Mouse (Mus musculus) heart, postnatal 25 days (tissue): Measurements from ENCODE around the gene Acyp1. TPM values are rescaled to one million over a fixed set of nuclear protein-coding genes. Genes with fewer than 3 reads are reported as not detected.
"Not testable (repeated sequence)": the region's sequence is repeated elsewhere in the genome, so short reads cannot be mapped to it uniquely, and the experiment has no call there.

Experiments
- DNase-seq: peaks from one replicate; pipeline ENCODE4 v3.0.0; 2022; ENCODE audit warnings: low spot score
- intact Hi-C: fragments of 180-260 bp; cut with DNase I; formaldehyde crosslinking; loops from one replicate; pipeline ENCODE4 v1.15.1; 2025
- total RNA-seq, 2 experiments: library from RNA; stranded (reverse); gene quantifications; 2 replicates each; pipeline ENCODE4 v1.2.3; 2021

The Acyp1 gene
- total RNA-seq, 2 experiments from 2014 or later, result 14.5 to 19.5 TPM

DNA sequence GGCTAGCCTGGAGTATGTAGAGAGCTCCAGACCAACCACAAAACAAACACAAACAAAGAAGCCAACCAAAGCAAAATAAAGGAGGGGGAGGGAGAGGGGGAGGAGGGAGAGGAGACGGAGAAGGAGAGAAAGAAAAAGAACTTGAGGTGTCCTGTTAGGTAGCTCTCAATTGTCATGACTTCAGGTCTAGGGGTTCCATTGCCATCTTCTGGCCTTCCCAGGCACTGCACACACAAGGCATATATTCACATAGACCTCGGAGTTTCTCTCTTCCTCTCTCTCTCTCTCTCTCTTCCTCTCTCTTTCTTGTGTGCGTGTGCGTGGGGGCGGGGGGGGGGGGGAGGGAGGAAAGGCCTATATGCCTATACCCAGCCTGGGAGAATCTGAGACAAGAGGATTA, 1.3 kb downstream of the Acyp1 start:
- no peak for DNase-seq
- intact Hi-C loops, result loop anchor here (5.0 kb wide), 1 partner anchor 65 kb away; no protein-coding TSS in a partner anchor

DNA sequence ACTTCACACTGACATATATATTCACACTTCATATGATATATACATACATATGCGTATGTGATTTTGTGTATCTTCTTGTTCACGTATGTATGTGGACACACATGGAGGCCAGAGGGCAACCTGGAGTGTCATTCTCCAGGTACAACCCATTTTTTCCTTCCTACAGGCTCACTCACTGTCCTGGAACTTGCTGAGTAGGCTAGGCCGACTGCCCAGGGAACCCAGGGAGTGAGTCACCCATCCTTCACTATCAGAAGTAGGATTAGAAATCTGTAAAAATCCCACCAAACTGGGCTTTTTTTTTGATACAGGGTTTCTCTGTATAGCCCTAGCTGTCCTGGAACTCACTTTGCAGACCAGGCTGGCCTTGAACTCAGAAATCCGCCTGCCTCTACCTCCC, 3.2 kb downstream of the Acyp1 start:
- no peak for DNase-seq
- intact Hi-C loops, result loop anchor here (5.0 kb wide), 1 partner anchor 63 kb away; no protein-coding TSS in a partner anchor

DNA sequence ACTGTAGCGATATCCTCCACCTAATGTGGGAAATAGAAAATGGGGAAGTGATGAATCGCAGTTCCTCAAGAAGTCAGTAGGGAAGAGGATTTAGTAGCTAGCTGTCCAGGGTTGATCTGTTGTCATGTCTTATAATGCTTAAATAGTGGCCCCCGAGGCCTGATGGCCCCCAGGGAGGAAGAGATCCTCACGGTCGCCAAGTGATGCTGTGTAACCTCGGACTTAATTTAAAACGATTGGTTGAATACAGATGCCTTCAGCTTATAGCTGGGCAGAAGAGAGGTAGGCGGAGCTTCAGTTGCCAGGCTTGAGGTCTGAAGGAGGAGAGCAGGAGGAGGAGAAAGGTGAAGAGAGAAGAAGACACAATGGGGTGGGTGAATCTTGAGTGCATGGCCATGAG, 3.9 kb downstream of the Acyp1 start:
- intact Hi-C loops, result no loop called here
- no peak for DNase-seq

DNA sequence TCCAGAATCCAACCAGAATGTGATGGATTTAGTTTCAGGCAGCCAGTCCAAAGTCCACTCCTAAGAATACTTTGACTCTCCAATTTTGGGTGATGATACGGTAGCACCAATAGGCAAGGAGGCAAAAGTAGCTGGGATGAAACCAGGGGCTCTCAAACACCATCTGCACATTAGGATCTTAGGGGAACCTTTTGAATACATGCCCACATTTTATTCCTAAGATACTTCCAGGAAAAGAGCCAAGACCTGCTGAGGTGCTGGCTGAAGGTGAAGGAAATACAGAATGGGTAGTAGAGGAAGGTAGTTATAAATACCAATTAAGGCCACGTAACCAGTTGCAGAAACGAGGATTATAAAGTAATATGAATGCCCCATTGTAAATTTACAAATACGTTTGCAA, 6.5 kb downstream of the Acyp1 start:
- DNase-seq, intact Hi-C loops: not testable (repeated sequence)

DNA sequence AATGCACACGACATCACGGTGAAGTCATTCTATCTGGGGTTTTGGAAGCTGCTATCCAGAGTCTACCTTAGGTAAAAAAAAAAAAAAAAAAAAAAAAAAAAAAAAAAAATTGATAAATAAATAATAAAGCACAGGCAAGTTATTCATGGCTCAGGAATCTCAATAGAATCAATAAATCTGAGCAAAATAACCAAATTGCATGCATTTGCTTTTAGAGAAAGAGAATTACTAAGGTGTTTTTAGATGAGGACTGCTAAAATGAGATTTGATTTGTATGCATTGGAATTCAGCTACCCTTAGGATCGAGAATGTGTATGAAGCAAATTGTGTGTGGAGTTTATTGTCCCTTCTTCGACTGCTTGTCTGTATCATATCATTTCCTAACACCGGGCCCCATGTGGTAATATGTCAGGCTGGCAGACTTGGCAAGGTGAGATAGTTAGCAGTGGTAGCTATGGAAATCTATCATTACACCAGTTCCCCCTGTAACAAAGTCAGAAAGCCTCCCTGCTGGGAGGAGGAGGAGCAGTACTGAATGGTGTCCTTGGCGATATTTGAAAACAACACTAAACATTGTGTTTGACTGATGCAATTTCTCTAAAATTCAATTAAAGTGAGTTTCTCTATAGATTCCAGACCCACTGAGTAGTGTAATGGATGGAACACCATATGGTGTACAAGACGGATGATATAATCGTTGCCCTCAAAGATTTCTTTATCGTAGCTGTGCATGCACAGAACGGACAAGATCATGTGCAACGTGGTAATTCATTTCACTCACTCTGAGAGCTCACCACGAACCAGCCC, 7.2 kb downstream of the Acyp1 start:
- intact Hi-C loops, result no loop called here
- DNase-seq, result no peak

DNA sequence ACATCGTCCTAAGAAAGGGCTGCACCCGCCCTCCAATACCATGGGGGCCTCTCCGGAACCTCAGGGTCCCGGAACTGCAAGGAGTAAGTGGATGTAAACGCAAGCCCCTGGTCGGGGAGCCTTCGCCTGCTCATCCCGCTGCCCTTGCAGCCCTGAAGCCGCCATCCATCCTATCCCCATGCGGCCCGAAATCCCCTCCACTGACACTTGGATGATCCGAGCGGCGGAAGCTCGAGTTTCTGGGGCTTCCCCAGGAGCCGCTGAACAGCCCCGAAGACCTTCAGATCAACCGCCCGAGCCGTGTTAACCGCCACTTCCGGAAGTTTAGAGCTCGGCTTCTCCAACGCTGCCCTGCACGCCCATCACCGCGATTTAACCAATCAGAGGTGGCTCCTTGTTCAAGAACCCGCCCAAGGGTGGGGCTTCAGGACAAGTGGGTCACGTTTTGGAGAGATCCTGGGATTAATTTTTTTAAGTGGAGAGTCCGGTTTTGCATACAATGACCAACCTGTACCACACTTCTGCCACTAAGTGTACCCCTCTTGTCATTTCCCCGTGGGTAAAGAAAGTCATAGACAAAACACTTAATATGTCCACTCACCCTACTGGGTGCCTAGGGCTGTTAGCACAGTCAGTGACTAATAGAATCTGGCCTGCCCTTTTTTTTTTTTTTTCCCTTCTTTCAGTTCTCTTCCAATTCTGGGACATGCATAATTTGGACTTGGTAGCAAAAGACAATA, 8.0 kb downstream of the Acyp1 start:
- DNase-seq, result peak; percentile 95
- intact Hi-C loops, result no loop called here

DNA sequence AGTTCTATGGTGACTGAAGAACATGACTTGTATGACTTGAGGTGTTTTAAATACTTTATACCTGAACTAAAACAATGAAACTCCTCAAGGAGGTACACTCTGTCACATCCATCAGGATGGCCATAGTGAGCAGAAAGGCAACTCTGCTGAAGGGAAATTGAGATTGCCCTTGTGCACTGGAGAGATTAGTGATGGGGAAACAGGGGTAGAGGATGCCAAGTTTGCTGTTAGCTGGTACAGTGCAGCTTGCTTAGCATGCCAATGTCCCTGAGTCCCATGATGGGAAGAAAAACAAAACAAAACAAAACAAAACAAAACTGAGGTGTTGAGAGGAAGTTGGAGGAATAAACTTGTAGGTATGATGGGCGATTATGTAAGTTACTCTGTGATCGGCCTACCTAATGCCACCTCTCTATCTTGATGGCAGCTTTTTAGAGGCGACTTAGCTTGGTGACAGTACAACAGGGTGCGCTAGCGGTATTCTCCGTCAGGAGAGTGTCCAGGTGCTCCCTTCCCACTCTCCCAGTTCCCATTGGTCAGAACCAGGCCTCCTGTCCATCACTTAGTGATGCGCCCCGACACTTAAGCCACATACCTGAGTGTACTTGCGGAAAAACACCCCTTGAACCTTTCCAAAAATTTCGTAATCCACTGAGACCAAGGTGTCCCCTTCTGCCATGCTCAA, 8.7 kb downstream of the Acyp1 start:
- intact Hi-C loops, result no loop called here
- no peak for DNase-seq

DNA sequence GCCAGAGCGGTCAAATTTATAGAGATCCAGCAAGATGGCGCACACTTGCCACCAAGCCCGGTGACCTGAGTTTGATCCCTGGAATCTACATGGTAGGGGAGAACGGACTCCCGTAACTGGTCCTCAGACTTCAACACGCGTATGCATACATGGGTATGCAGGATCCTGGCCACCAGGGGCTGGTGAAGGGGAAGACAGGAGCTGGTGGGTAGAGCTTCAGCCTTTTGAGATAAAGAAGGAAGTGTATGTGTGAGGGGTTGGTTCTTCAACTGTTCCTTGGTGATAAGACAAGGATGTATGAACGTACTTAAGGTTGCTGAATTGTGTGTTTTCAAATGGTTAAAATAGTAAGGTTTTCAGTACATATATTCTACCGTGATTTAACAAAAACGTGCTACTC, 9.3 kb downstream of the Acyp1 start:
- DNase-seq, result no peak
- intact Hi-C loops, result no loop called here

DNA sequence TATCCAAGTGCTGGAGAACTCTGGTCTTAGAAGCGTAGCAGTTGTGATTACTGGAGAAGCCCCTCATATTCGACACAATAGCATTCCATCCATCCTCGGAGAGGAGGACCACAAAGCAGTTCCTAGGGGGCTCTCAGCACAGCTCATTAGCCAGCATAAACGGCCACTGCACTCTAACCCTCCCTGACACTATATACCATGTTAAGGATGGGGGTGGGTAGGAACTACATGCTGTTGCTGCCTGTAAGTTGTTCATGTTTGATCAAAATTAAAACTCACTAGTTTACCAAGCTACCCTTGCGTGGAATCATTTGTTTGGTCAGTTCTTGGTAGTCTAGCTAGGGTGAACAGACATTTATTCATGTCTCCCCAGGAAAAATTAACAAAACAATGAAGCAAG, 12.0 kb downstream of the Acyp1 start:
- intact Hi-C loops, result no loop called here
- no peak for DNase-seq

DNA sequence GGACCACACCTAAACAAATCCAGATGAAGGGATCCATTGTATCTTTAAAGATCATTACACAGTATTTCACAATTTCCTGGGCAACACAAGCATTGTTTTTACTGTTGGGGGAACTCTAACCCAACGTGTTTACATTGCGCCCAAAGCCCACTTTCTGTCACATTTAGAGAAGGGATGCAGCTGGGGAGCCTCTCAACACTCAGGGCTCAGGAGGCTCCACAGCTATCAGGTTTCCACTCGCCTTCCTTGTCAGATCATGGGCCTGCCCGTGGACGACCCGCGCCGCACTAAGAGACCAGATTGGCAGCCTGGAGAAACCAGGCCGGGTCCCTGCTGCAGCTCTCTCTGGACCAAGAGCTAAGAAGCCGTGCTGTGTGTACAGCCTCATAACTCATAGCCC, 14.7 kb downstream of the Acyp1 start:
- intact Hi-C loops, result no loop called here
- DNase-seq, result no peak

DNA sequence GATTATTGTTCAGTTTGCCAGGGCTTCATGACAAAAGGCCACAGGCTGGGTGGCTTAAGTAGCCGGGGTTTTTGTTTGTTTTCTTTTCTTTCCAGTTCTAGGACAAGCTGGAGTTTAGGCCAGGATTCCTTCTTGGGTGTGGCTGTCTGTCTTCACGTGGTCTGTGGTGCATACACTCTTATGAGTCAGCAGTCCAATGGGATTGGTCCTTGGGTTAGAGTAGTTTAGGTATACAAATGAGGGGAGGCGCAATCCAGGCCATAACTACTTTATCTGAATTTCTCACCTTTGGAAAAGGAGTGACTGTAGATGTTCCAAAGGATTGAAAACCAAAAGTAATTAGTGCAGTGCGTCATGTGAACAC, 16.4 kb downstream of the Acyp1 start:
- intact Hi-C loops, result no loop called here
- DNase-seq, result no peak

DNA sequence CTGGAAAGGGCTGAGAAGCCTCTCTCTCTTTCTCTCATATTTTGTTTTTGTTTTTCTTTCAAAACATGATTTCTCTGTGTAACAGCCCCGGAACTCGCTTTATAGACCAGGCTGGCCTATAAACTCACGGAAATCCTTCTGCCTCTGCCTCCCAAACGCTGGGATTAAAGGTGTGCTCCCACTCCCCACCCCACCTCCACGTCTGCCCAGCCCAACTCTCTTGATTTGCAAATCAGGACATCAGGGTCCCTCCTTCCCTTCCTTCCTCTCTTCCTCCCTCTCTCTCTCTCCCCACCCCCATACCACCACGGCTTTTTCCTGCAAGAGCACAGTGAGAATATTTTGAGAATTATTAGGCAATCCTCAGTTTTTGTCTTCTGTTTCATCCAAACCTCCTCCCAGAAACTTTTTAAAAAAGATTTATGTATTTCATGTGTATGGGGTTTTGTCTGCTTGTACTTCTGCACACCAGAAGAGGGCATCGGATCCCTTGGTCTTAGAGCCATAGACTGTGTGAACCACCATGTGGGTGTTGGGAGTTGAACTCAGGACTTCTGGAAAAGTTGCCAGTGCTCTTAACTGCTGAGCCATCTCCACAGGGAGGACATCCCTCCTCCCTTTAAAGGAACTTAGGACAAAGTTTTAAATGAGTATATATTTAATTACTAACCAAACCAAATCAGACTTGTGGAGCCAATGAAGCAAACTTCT, 17.0 kb downstream of the Acyp1 start:
- no peak for DNase-seq
- intact Hi-C loops, result no loop called here

DNA sequence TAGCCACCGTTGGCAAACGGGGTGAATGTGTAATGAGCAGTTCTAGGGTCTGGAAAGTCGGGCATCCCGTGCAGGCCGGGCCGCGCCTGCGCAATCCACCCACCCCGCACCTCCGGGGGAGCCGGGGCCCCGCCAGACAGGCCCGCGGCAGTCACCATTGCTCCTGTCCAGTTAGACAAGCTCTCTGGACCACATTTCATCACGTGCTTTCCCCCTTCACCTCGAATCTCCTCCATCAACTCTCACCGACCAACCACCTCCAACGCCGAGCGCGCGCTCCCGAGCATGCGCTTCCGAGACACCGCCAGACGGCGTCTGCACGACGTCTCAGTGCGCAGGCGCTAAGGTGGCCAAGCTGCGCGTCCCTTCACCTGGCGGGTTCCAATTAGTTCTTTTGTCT, 17.9 kb downstream of the Acyp1 start, which contains the start of gene Mlh3:
Mlh3 (minus strand) TSS at position 281 of the 400 bp plus-strand sequence.
- intact Hi-C loops, result no loop called here
- peak; percentile 63 for DNase-seq

DNA sequence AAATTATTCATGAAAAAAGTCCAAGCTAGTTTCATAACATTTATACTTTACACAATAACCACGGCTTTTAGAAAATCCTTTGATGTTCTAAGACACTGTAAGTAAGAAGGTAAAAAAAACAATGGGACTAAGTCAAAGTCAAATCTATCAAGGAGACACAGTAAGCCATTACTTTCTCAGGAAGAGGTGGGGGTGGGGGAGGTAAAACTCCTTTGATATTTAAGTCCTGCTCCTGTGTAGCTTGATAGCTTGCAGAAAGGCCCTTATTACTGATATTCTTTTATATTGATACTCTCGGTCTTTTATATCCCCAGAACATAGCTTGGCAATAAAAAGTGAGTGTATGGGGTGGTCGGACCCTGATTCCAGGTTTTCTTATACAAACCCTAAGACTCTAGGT, 18.4 kb downstream of the Acyp1 start:
- intact Hi-C loops, result no loop called here
- no peak for DNase-seq

DNA sequence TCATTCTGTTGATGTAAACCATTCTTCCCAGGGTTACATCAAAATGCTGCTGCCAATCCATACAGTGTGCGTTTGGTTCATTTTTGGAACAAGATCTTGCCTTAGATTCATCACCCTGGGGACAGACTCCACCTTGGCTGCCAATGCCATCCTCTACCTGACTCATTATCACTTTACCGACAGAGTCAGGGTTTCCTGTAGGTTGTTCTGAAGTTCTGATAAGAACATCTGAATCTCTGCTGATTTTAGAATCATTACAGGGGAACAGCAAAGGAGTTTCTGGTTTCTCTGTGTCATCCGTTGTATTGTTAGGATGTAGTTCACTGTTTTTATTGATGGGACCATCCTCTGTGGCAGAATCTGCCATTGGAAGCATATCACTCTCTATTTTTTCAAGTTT, 22.0 kb downstream of the Acyp1 start:
- intact Hi-C loops, result no loop called here
- no peak for DNase-seq

DNA sequence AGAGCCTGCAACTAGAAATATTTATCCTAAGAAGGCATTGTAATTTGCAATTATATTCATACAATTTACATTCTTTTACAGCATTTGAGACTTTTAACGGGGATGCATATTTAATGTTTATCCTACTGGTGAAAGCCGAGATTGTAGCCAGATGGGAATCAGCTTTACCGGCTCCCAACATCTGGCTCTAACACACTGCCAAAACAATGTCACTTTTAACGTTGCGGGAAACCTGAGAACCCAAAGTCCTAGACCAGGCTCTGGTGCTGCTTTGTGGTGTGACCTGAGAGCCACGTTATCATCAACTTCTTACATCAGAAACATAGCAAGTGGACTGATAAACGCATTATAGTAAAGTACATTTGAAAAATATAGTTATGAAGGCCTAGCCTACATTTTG, 23.3 kb downstream of the Acyp1 start:
- intact Hi-C loops, result no loop called here
- DNase-seq, result no peak

DNA sequence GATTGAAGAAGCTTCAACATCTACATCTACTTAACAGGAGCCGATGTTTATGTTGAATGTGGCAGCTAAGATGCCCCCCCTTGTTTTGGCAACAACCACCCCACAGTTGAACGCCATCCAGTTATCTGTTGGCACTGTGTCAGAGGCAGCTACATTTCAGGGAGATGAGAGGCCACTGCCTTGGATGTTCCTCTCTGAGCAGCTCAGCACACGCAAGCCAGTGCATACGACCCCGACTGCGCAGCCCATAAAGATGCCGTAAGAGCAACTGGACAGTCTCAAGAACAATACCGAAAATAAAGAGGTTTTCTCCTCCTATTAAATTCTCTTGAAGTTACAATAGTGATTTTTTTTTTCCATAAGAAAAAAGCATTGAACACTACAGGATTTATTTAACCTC, 23.7 kb downstream of the Acyp1 start:
- intact Hi-C loops, result no loop called here
- DNase-seq, result no peak

DNA sequence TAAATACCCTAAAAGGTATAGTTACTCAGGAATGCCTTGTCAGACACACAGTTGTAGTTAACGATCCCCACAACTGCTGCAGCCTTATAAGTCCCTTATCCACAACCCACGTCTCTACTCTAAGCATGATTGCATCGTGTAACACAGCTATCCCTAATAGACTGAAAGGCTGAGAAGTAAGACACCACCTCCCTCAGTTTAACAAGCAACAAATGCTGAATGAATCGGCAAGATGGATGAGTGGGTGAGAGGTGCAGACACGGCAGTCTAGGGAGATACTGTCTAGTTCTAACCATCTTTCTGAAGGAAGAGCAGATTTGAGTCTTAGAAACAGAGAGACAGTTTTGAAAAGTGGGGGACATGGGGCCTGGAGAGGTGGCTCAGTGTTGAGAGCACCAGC, 25.0 kb downstream of the Acyp1 start:
- DNase-seq, result no peak
- intact Hi-C loops, result no loop called here

DNA sequence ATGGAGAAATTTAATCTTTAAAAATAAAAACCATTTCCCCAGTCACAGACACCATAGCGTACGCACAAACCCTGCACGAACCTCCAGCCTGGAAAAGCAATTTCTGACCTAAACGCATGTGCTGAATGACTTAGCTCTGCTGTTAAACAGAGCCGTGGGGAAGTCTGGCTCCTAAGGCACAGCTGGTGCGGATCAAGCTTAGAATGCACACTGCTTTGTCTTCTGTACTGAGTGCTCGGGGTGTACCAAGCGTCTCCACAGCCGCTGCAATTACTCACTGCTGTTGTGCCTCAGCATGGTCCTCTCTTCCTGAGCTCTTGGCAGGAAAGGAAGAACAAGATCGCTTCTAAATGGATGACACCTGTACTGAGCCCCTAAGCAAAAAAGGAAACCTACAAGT, 25.7 kb downstream of the Acyp1 start:
- intact Hi-C loops, result no loop called here
- DNase-seq, result no peak

DNA sequence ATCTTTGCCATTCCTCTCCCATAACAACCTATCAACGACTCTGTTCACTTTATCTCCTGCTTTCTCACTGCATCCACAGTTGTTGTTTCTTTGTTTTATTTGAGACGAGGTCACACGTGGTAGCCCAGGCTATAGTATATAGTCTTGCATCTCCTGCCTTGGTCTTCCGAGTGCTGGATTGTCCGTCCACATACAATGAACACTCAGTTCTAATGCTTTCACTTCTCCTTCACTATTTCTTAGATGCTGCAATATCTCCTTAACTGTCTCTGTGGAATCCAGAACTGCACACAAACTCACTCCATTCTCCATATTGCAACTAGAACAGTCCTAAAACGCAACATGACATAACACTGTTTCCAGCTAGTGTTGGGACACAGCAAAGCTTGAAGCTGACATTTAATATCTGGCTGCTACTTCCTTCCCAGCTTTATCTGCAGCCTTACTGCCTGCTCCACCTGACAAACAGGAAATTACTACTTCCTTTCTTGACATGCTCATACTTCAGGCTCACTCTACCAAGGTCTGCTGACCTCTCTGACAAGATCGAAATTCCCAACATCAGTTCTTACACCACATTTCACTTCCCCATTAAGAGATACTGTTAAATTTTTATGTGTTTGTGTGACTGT, 31.1 kb downstream of the Acyp1 start:
- intact Hi-C loops, result no loop called here
- no peak for DNase-seq
